Mouse (Mus musculus) stomach, postnatal 0 days (tissue): Measurements from ENCODE around the gene Gtf2ird1. TPM values are rescaled to one million over a fixed set of nuclear protein-coding genes. Genes with fewer than 3 reads are reported as not detected.

ENCODE experiments used
- ATAC-seq: fragments of 200-750 bp; cut with Nextera tagmentation; 2 replicates; pipeline ENCODE4 v1.8.0; 2017; ENCODE audit not compliant: low FRiP score, low TSS enrichment
- DNase-seq: peaks from one replicate; pipeline ENCODE4 v3.0.0-alpha.2; 2016; ENCODE audit warnings: low spot score
- H3K27ac ChIP-seq: fragments of 300-500 bp; sonication (generic); replicated peaks from 2 replicates; pipeline ENCODE4 v1.5.1; 2014; ENCODE audit warnings: mild to moderate bottlenecking, control low read depth
- H3K27me3 ChIP-seq: fragments of 300-500 bp; sonication (generic); 2 replicates; pipeline ENCODE4 v1.6.1; 2014; ENCODE audit warnings: low read length; ENCODE audit not compliant: control insufficient read depth, insufficient read depth
- H3K36me3 ChIP-seq: fragments of 300-500 bp; sonication (generic); 2 replicates; pipeline ENCODE4 v1.6.1; 2014; ENCODE audit warnings: low read length, mixed read lengths; ENCODE audit not compliant: control insufficient read depth, insufficient read depth
- H3K4me1 ChIP-seq: fragments of 300-500 bp; sonication (generic); replicated peaks from 2 replicates; pipeline ENCODE4 v1.6.1; 2014; ENCODE audit warnings: antibody characterized with exemption; ENCODE audit not compliant: control insufficient read depth, insufficient read depth
- H3K4me2 ChIP-seq: fragments of 300-500 bp; sonication (generic); replicated peaks from 2 replicates; pipeline ENCODE4 v1.6.1; 2014; ENCODE audit warnings: low read depth, mild to moderate bottlenecking, control low read depth, moderate library complexity
- H3K4me3 ChIP-seq: fragments of 300-500 bp; sonication (generic); 2 replicates; pipeline ENCODE4 v1.5.1; 2014; ENCODE audit warnings: low read depth, low read length, control low read depth
- H3K9ac ChIP-seq: fragments of 300-500 bp; sonication (generic); 2 replicates; pipeline ENCODE4 v1.6.1; 2014; ENCODE audit warnings: mild to moderate bottlenecking, low read length, control low read depth, mixed read lengths
- H3K9me3 ChIP-seq: fragments of 300-500 bp; sonication (generic); 2 replicates; pipeline ENCODE4 v1.6.1; 2016; ENCODE audit warnings: low read length; ENCODE audit not compliant: control insufficient read depth
- CTCF ChIP-seq: IDR thresholded peaks from 2 replicates; pipeline ENCODE4 v1.5.1; 2016; ENCODE audit warnings: antibody characterized with exemption, low read depth, mild to moderate bottlenecking, moderate library complexity
- EP300 ChIP-seq: optimal IDR thresholded peaks from 2 replicates; pipeline ENCODE3; 2016; ENCODE audit warnings: antibody characterized with exemption
- WGBS: fragments of 180-500 bp; shearing (Covaris S2); extraction: QIAGEN DNeasy Blood & Tissue Kit; methylation state at CpG from one replicate; pipeline ENCODE4 v1.1.7; 2014; 5-methylcytosine and 5-hydroxymethylcytosine counted together
- polyA plus RNA-seq: library from polyadenylated mRNA; unstranded; fragments of >200 nt; fragmentation: Nextera tagmentation; extraction: Ambion mirVana; gene quantifications from 2 replicates; pipeline ENCODE4 v1.2.1, GENCODE M21; 2015

The Gtf2ird1 gene
- polyA plus RNA-seq, 1 experiment from 2014 or later: 42.4 TPM

GRCm38 (mm10) chr5:134421061-134421460 is 35.5 kb downstream of the Gtf2ird1 start:
- no peaks in the 10 kb centered on the region for H3K9me3 ChIP-seq
- 0 out of 2 replicates have a peak overlapping the region, but pooled peaks have one; percentile 30 for H3K27ac ChIP-seq
- H3K9ac ChIP-seq: 0 out of 2 replicates have a peak overlapping the region, but pooled peaks have one; percentile 3
- WGBS: 51% methylated on average over 8 of the region's 9 CpGs
- no peak overlapping the region for H3K4me3 ChIP-seq
- no peak for TF ChIP-seq CTCF
- TF ChIP-seq EP300: no peak
- no peak overlapping the region for H3K4me2 ChIP-seq
- peaks cover 4% of the 10 kb centered on the region; the same call in 1 of the 2 replicates for H3K4me1 ChIP-seq
- DNase-seq (no peak), ATAC-seq (no peak)
- H3K36me3 ChIP-seq: peaks cover 7% of the 10 kb centered on the region; the same call in 1 of the 2 replicates
- no peaks in the 10 kb centered on the region for H3K27me3 ChIP-seq

GRCm38 (mm10) chr5:134419700-134420099 is 36.8 kb downstream of the Gtf2ird1 start:
- peak overlapping the region; percentile 86 for H3K27ac ChIP-seq
- no peak overlapping the region for H3K9ac ChIP-seq
- 58% methylated on average over 5 of the region's 5 CpGs for WGBS

GRCm38 (mm10) chr5:134418315-134419074 is 38.0 kb downstream of the Gtf2ird1 start:
- Histone ChIP-seq H3K4me2 (no peak overlapping the region), H3K36me3 (peaks cover 12% of the 10 kb centered on the region), H3K27ac (peak overlapping the region; percentile 86), H3K4me1 (peaks cover 4% of the 10 kb centered on the region; the same call in 1 of the 2 replicates), H3K4me3 (no peak overlapping the region), H3K27me3 (no peaks in the 10 kb centered on the region), H3K9me3 (no peaks in the 10 kb centered on the region), H3K9ac (no peak overlapping the region)
- DNase-seq: peak; percentile 86
- no peak for TF ChIP-seq CTCF
- TF ChIP-seq EP300: no peak
- 73% methylated on average over 6 of the region's 6 CpGs for WGBS
- ATAC-seq: peak; percentile 91

More at GRCm38 (mm10) chr5:134419700-134420099, 36.8 kb downstream of the Gtf2ird1 start:
- Histone ChIP-seq H3K36me3 (peaks cover 12% of the 10 kb centered on the region), H3K4me1 (peaks cover 4% of the 10 kb centered on the region; the same call in 1 of the 2 replicates), H3K4me3 (no peak overlapping the region), H3K4me2 (no peak overlapping the region), H3K27me3 (no peaks in the 10 kb centered on the region), H3K9me3 (no peaks in the 10 kb centered on the region)
- no peak for DNase-seq
- no peak for ATAC-seq
- TF ChIP-seq CTCF (no peak), EP300 (no peak)

- H3K4me2 ChIP-seq: no peak overlapping the region
- no peak overlapping the region for H3K4me3 ChIP-seq
- TF ChIP-seq CTCF: no peak
- TF ChIP-seq EP300: no peak
- no peak for DNase-seq
- 85% methylated on average over 2 of the region's 2 CpGs for WGBS
- no peak for ATAC-seq
- H3K9ac ChIP-seq: no peak overlapping the region
- H3K9me3 ChIP-seq: no peaks in the 10 kb centered on the region
- H3K27ac ChIP-seq: no peak overlapping the region
- no peaks in the 10 kb centered on the region; the same call in 1 of the 2 replicates for H3K4me1 ChIP-seq
- peaks cover 28% of the 10 kb centered on the region for H3K36me3 ChIP-seq
- H3K27me3 ChIP-seq: no peaks in the 10 kb centered on the region
Measured at GRCm38 (mm10) chr5:134412341-134412740, 44.2 kb downstream of the Gtf2ird1 start.

- H3K36me3 ChIP-seq: peaks cover 28% of the 10 kb centered on the region
- TF ChIP-seq CTCF (no peak), EP300 (no peak)
- WGBS: 85% methylated on average over 7 of the region's 7 CpGs
- ATAC-seq (no peak; the same call in none of the 2 replicates), DNase-seq (no peak)
- no peak overlapping the region for H3K4me2 ChIP-seq
- H3K27ac ChIP-seq: no peak overlapping the region
- no peaks in the 10 kb centered on the region for H3K27me3 ChIP-seq
- no peak overlapping the region for H3K4me3 ChIP-seq
- no peaks in the 10 kb centered on the region for H3K9me3 ChIP-seq
- H3K4me1 ChIP-seq: no peaks in the 10 kb centered on the region; the same call in 1 of the 2 replicates
- no peak overlapping the region for H3K9ac ChIP-seq
Measured at GRCm38 (mm10) chr5:134410307-134410836, 46.1 kb downstream of the Gtf2ird1 start.
